Mouse (Mus musculus) embryo, embryonic 10 days (tissue): ENCODE results near the gene Cir1.

ENCODE experiments used
- DNase-seq: peaks from one replicate; pipeline ENCODE4 v3.0.0-alpha.2; 2015; ENCODE audit warnings: low spot score

Gene Cir1

DNA sequence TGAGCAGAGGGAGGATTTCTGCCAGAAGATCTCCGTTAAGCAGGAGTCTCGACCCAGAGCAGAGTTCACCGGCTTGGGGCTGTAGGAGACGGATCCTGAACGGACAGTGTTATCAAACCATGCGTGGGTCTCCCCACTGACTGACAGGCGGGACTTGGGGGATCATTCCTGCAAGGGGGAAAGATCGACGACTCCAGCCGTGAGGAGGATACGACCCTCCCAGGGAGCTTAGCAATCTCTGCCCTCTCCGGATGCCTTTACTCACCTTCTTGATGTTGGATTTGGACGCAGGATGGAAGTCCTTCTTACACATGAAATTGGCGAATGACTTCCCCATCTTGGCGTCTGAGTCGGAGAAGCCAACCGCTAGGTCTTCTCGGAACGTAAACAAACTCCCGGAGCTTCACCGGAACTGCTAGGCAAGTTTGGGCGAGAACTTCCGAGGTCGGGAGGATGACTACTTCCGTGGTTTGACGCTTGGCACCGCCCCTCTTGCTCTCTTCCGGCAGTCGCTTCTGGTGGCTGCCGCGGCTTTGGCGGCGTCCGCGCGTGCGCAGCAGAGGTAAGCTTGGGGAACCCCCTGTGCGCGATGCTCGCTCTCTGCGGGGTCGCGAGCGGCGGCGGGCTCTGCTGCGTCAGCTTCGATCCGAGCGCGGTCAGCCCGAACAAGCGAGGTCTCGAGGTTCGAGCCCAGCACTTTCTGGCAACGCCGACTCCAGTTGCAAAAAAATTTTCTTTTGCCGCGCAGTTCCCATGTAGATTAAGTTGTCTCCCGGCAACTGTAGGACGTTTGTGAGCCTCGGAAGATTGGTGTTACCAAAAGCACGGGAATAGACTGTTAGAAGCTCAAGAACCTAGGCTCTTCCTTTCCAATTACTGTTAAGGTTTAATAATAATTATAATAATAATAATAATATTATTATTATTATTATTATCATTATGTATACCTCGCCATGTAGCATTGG, at the start of gene Cir1, which contains the start of gene Scrn3:
TSS of gene Cir1 (minus strand) at position 550 of the 965 bp plus-strand sequence.
TSS of gene Scrn3 (plus strand) at position 450 of the 965 bp plus-strand sequence.
- peak; percentile 99 for DNase-seq

DNA sequence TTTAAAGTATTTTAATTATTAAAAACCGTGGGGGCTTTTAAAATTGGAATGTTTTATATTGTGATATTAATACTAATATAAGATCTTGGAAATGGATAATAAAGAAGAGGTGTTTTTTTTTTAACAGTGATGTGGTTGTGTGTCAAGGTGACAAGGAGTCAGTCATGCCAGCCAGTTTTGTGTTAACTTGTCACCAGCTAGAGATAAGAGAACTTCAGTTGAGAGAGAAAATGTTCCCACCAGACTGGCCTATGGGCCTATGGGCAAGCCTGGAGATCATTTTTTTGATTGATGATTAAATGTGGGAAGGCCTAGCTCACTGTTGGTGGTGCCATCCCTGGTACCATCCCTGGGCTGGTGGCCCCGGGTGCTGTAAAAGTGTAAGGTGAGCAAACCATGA, 48.0 kb upstream of the Cir1 start:
- no peak for DNase-seq

DNA sequence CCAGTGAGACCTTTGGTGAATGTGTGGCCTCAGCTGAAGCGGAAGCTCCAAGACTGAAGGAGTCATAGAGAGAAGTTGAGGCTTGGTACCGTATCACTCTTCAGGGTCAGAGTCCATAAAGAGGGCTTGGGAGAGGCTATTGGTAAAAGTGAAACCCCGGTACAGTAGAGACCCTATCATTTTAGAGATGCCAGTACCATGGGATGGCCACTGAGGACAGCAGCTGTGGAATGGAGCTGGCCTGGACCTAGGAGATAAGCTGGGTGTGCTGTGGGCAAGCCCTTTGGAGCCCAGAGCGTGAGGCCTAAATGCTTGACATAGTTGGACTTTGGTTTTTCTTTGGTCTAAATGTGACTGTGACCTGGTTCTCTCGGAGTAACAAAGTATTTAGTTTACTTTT, 47.4 kb upstream of the Cir1 start:
- no peak for DNase-seq

DNA sequence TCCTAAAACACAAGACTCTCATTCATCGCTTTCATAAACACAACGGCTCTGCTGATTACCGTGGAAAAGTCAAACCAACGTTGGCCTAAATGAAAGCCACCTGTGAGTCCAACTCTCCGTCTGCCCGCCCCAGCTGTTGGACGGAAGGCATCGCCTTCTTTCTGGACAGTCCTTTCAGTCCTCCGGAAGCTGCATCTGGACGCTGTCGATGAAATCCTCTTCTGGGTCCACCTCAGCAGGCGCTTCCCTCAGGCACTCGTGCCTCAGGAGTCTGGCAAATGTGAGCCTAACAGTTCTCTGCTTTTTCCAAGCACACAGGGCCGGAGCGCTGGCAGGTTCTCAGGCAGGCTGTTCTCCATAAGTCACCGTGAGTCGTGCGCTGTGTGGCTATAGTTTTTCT, 44.5 kb upstream of the Cir1 start:
- DNase-seq = peak; percentile 48

- no peak for DNase-seq
Observed at GRCm38 (mm10) chr2:73351927-73352374, 39.5 kb upstream of the Cir1 start.

DNA sequence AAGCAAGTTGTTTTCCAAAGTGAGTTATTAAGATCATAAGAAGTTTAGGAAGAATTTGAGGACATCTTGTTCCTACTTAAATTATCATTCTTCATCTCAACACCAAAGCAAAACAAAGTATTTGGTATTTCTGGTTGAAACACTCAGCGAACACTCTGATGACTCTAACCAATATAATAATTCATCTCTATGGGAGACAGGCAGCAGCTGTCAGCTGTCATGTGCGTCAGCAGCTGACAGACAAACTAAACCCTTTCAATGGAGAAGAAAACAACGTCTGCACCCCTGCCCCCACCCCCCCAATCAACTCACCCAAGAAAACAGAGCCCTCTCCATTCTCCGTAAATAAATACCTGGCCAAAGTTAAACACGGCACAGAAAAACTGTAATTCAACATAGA, 39.0 kb upstream of the Cir1 start:
- DNase-seq = no peak

- DNase-seq = no peak
Observed at GRCm38 (mm10) chr2:73348221-73348620, 35.7 kb upstream of the Cir1 start.

- DNase-seq = no peak
Observed at GRCm38 (mm10) chr2:73347766-73348165, 35.3 kb upstream of the Cir1 start.

DNA sequence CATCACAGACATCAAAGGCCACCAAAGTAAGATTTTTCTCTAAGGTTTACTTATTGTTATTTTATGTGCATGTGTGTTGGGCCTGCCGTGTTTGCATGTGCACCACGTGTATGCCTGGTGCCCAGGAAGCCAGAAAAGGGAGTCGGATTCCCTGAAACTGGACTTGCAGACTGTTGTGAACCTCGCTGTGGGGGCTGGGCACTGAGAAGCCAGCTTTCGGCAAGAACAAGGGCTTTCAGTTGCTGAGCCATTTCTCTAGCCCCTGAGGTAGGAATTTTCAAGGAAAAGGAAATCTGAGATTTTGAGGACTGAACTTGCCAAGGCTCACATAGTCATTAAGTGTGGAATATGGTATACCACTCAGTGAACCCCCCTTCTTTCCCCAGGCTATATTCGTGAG, 34.6 kb upstream of the Cir1 start:
- DNase-seq = no peak

- DNase-seq = no peak
Observed at GRCm38 (mm10) chr2:73346345-73347086, 34.0 kb upstream of the Cir1 start.

GRCm38 (mm10) chr2:73345204-73345603, 32.7 kb upstream of the Cir1 start:
- DNase-seq = no peak

DNA sequence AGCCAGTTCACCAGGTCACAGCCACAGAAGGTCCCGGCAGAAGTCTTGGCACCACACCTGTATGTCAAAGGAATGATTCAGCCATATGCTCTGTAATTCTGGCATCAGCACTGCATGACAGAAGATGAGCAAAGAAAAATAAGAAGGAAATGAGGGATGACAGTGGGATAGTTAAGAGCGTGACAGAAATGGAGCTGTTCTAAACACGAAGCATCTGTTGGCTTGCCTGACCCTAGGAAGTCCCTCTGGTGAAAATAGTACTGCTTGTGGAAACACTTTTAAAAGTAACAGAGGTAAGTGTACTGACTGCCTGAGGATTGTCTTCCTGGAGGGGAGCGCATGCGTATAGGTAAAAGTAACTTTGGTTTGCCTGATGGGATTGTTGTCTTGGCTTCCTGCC, 31.2 kb upstream of the Cir1 start:
- no peak for DNase-seq

GRCm38 (mm10) chr2:73338415-73338814, 25.9 kb upstream of the Cir1 start:
- no peak for DNase-seq

DNA sequence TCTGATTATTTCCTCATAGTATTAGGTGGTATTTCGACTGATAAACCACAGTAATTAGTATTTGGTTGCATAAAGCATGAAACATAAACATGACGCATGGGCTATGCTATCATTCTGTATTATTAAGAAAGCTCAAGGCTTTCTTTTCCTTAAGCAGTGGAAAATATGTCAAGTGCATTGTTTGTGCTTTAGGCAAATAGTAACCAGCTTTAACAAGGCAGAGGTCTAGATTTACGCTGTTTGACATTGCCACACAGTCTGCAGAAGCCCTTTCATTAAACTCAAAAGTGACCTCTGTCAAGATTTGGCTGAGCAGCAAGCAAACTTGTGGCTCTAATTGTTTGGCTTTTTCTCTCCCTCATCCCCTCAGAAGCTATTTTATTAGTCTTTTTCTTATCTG, 23.4 kb upstream of the Cir1 start:
- no peak for DNase-seq

GRCm38 (mm10) chr2:73325871-73326270, 13.4 kb upstream of the Cir1 start:
- no peak for DNase-seq

DNA sequence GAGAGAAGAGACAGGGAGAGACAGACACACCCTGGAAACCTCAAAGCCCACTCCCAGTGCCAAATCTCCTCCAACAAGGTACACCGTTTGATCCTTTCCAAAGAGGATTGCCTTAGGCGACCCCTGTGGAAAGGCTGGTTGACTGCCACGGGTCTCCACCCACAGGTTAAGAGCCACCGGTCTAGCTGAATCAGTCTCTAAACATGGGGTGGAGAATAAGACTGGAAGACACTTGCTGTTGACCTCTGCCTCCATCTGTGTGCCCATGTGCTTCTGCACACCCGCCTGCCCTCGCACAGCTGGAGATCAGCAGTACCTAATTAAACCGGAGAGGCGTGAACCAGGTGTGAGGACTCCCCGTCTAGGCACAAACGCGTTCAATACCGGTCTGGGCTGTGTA, 10.5 kb upstream of the Cir1 start:
- no peak for DNase-seq

GRCm38 (mm10) chr2:73319218-73319617, 6.7 kb upstream of the Cir1 start:
- no peak for DNase-seq

- no peak for DNase-seq
Observed at GRCm38 (mm10) chr2:73317426-73317825, 4.9 kb upstream of the Cir1 start.

DNA sequence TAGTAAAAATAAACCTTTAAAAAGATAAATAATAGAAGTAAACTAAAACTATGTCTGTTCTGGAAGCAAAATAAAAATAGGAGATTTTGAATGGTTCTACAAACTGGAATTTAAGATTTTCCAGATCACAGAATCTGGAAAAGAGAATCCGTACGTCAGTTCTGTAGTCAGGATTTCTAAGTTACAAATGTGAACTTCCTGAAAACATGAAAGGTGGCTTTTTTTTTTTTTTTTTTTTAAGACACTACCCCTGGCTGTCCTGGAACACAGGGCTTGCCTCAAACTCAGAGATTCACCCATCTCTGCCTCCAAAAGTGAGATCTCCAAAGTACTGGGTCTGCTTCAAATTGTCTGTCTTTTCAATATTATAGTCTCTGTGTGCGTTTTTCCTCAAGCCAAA, 1.8 kb upstream of the Cir1 start:
- no peak for DNase-seq

DNA sequence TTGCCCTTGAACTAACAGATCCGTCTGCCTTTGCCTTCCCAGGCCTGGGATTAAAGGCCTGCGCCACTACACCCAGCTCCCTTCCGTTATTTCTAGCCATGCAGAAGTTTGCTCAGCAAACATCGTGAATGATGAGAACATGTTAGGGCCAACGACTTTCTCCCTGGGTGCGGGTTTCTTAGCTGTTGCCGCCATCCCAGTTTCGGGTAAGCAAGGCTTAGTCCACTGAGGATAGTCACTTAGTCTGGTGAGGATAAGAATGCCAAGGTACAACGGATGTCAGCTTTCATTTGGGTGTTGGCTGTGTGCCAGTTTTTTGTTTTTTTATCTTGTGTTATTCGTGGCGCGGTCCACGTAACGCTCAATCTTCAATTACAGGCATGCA, 608 bp upstream of the Cir1 start:
- peak; percentile 21 for DNase-seq

DNA sequence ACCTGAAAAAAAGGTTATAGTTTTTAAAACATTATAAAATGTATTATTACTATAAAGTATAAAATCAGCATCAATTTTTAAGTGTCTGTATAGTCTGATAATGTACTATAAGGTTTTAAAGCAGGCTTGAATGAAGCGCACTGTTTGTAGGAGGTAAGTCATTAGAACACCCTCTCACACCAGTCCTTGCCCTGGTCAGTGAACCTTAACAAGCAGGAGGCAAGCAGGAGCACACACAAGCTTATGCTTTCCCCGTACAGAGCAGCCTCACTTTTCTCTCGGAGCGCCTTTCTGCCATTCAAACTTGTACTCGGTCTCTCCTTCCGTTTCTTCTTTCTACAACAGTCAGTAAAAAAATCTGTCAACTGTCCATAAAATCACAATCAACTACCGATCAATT, 6.5 kb downstream of the Cir1 start:
- no peak for DNase-seq

- no peak for DNase-seq
Observed at GRCm38 (mm10) chr2:73304506-73304905, 8.0 kb downstream of the Cir1 start.

DNA sequence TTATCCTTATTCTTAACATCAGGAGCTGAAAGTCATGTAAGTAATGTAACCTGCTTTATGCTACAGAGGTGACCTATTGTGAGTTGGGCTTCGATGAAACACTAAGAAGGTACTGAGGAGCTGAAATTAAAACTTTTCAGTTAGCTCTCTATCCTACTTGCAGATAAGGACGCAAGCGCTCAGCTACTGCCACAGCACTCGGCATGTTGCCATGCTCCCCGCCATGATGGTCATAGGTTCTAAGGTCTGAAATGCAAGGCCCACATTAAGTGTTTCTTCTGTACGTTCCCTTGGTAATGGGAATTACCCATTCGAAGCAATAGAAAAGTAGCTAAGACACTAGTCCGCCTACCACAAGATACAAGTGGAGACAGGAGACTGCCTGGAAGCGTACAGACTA, 9.8 kb downstream of the Cir1 start:
- no peak for DNase-seq
